Mouse (Mus musculus): ENCODE results near the gene Olfr1507. TPM values are rescaled to one million over a fixed set of nuclear protein-coding genes. Genes with fewer than 3 reads are reported as not detected.

Gene Olfr1507
- total RNA-seq (2021), result not detected
- polyA plus RNA-seq (2012; rRNA removed), result not detected in 2 replicates
- long read RNA-seq, result 0 reads

GRCm38 (mm10) chr14:52495516-52495915 is at the start of gene Olfr1507:
Gene Olfr1507 (minus strand): TSS chr14:52495749.
- no peak for DNase-seq

GRCm38 (mm10) chr14:52533336-52533735 is 37.8 kb upstream of the Olfr1507 start:
- DNase-seq, result no peak

- DNase-seq, result no peak
Observed at GRCm38 (mm10) chr14:52524952-52525351, 29.4 kb upstream of the Olfr1507 start.

- no peak for DNase-seq
Observed at GRCm38 (mm10) chr14:52467395-52467794, 28.2 kb downstream of the Olfr1507 start, which contains the start of gene Olfr1508. Gene Olfr1508 (minus strand): TSS chr14:52467495.

GRCm38 (mm10) chr14:52465738-52466137 is 29.8 kb downstream of the Olfr1507 start:
- no peak for DNase-seq

GRCm38 (mm10) chr14:52461928-52462327 is 33.6 kb downstream of the Olfr1507 start:
- no peak for DNase-seq

GRCm38 (mm10) chr14:52451138-52451537 is 44.4 kb downstream of the Olfr1507 start:
- no peak for DNase-seq

GRCm38 (mm10) chr14:52442690-52443089 is 52.9 kb downstream of the Olfr1507 start, which contains the start of gene Olfr1509:
Gene Olfr1509 (plus strand): TSS chr14:52442990.
- DNase-seq, result no peak

Other genes with a start within 250 kb of the Olfr1507 start
- 10 to 100 TPM; 70.7 to 79.1 TPM for gene Chd8, start 238.0 kb downstream of the Olfr1507 start, total RNA-seq (2021)
- gene Chd8, start 238.0 kb downstream of the Olfr1507 start, polyA plus RNA-seq (2012; rRNA removed), result 21.8 and 26.7 TPM in 2 replicates
- gene Tox4, start 216.6 kb downstream of the Olfr1507 start, total RNA-seq (2021), result 10 to 100 TPM; 51.4 to 58.2 TPM
- gene Tox4, start 216.6 kb downstream of the Olfr1507 start, polyA plus RNA-seq (2012; rRNA removed), result 20.2 and 26.3 TPM in 2 replicates
- gene Rab2b, start 216.2 kb downstream of the Olfr1507 start, total RNA-seq (2021), result 10 to 100 TPM; 39.1 to 48.7 TPM
- 10.7 and 12.4 TPM in 2 replicates for gene Rab2b, start 216.2 kb downstream of the Olfr1507 start, polyA plus RNA-seq (2012; rRNA removed)
- gene Mettl3, start 190.6 kb downstream of the Olfr1507 start, total RNA-seq (2021), result 10 to 100 TPM; 37.1 to 55.0 TPM
- gene Mettl3, start 190.6 kb downstream of the Olfr1507 start, polyA plus RNA-seq (2012; rRNA removed), result 22.4 and 24.5 TPM in 2 replicates
- 10 to 100 TPM in 1 of 2 experiments, 1 to 10 TPM in 1; 4.4 to 10.5 TPM for gene Sall2, start 167.0 kb downstream of the Olfr1507 start, total RNA-seq (2021)
- 6.1 and 6.4 TPM in 2 replicates for gene Sall2, start 167.0 kb downstream of the Olfr1507 start, polyA plus RNA-seq (2012; rRNA removed)
- not detected for gene Olfr1513, start 139.3 kb downstream of the Olfr1507 start, total RNA-seq (2021)
- gene Olfr1513, start 139.3 kb downstream of the Olfr1507 start, polyA plus RNA-seq (2012; rRNA removed), result not detected in 2 replicates
- gene Olfr1512, start 116.6 kb downstream of the Olfr1507 start, total RNA-seq (2021), result not detected
- gene Olfr1512, start 116.6 kb downstream of the Olfr1507 start, polyA plus RNA-seq (2012; rRNA removed), result not detected in 2 replicates
- not detected for gene Olfr1511, start 98.4 kb downstream of the Olfr1507 start, total RNA-seq (2021)
- gene Olfr1511, start 98.4 kb downstream of the Olfr1507 start, polyA plus RNA-seq (2012; rRNA removed), result not detected in 2 replicates
- not detected for gene Olfr1510, start 81.4 kb downstream of the Olfr1507 start, total RNA-seq (2021)
- not detected in 2 replicates for gene Olfr1510, start 81.4 kb downstream of the Olfr1507 start, polyA plus RNA-seq (2012; rRNA removed)
- gene Olfr1509, start 52.8 kb downstream of the Olfr1507 start, total RNA-seq (2021), result not detected
- gene Olfr1509, start 52.8 kb downstream of the Olfr1507 start, polyA plus RNA-seq (2012; rRNA removed), result not detected in 2 replicates
- gene Olfr1508, start 28.3 kb downstream of the Olfr1507 start, total RNA-seq (2021), result not detected
- gene Olfr1508, start 28.3 kb downstream of the Olfr1507 start, polyA plus RNA-seq (2012; rRNA removed), result not detected in 2 replicates

All from adrenal gland, adult 2 months (tissue).